Mouse (Mus musculus) intestine, embryonic 16.5 days (tissue): Measurements from ENCODE around the gene Cfap61. TPM values are rescaled to one million over a fixed set of nuclear protein-coding genes. Genes with fewer than 3 reads are reported as not detected.

Experiments
- ATAC-seq: fragments of 200-750 bp; cut with Nextera tagmentation; 2 replicates; pipeline ENCODE4 v1.8.0; 2017; ENCODE audit warnings: moderate TSS enrichment, moderate library complexity
- H3K27ac ChIP-seq: fragments of 300-500 bp; sonication (generic); 2 replicates; pipeline ENCODE4 v1.5.1; 2014; ENCODE audit warnings: mild to moderate bottlenecking, low read length
- H3K27me3 ChIP-seq: fragments of 300-500 bp; sonication (generic); replicated peaks from 2 replicates; pipeline ENCODE4 v1.6.1; 2014; ENCODE audit warnings: low read length, control low read depth, mixed read lengths; ENCODE audit not compliant: control insufficient read depth, insufficient read depth
- H3K36me3 ChIP-seq: fragments of 300-500 bp; sonication (generic); 2 replicates; pipeline ENCODE4 v1.6.1; 2014; ENCODE audit warnings: low read length, control low read depth; ENCODE audit not compliant: control insufficient read depth, insufficient read depth
- H3K4me1 ChIP-seq: fragments of 300-500 bp; sonication (generic); 2 replicates; pipeline ENCODE4 v1.6.1; 2014; ENCODE audit warnings: low read length, control low read depth, mixed read lengths; ENCODE audit not compliant: control insufficient read depth, insufficient read depth
- H3K4me2 ChIP-seq: fragments of 300-500 bp; sonication (generic); 2 replicates; pipeline ENCODE4 v1.6.1; 2014; ENCODE audit warnings: low read depth, low read length, control low read depth
- H3K4me3 ChIP-seq: fragments of 300-500 bp; sonication (generic); 2 replicates; pipeline ENCODE4 v1.5.1; 2014; ENCODE audit warnings: mild to moderate bottlenecking, low read length
- H3K9ac ChIP-seq: fragments of 300-500 bp; sonication (generic); 2 replicates; pipeline ENCODE4 v1.6.1; 2014; ENCODE audit warnings: low read depth, low read length
- H3K9me3 ChIP-seq: fragments of 300-500 bp; sonication (generic); 2 replicates; pipeline ENCODE4 v1.6.1; 2016; ENCODE audit warnings: low read length, control low read depth; ENCODE audit not compliant: control insufficient read depth
- WGBS: fragments of 180-500 bp; shearing (Covaris S2); extraction: QIAGEN DNeasy Blood & Tissue Kit; methylation state at CpG from one replicate; pipeline ENCODE4 v1.1.7; 2014; 5-methylcytosine and 5-hydroxymethylcytosine counted together
- polyA plus RNA-seq: library from polyadenylated mRNA; unstranded; fragments of >200 nt; fragmentation: Nextera tagmentation; extraction: Ambion mirVana; gene quantifications from 2 replicates; pipeline ENCODE4 v1.2.1, GENCODE M21; 2015

The Cfap61 gene
- polyA plus RNA-seq, 1 experiment from 2014 or later, result 0.51 TPM

DNA sequence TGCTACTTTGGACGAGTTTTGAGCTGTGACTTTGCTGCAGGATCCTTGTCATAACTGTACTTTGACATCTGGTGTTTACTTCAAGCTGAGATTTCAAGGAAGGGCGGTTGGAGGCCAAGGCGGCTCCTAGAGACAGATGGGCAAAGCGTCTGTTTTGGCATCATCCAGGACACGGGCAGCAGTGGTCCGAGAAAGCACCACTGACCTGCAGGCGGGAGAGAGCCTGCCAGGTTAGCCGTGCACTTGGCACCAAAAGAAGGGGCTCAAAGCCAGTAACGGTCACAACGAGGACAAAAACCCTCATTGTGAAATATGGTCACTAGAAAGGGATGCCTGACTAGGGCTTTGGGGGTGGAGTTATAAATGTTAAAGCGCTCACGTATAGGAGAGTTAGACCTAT lies 36.2 kb downstream of the Cfap61 start:
- 85% methylated on average over 12 of the region's 12 CpGs for WGBS

DNA sequence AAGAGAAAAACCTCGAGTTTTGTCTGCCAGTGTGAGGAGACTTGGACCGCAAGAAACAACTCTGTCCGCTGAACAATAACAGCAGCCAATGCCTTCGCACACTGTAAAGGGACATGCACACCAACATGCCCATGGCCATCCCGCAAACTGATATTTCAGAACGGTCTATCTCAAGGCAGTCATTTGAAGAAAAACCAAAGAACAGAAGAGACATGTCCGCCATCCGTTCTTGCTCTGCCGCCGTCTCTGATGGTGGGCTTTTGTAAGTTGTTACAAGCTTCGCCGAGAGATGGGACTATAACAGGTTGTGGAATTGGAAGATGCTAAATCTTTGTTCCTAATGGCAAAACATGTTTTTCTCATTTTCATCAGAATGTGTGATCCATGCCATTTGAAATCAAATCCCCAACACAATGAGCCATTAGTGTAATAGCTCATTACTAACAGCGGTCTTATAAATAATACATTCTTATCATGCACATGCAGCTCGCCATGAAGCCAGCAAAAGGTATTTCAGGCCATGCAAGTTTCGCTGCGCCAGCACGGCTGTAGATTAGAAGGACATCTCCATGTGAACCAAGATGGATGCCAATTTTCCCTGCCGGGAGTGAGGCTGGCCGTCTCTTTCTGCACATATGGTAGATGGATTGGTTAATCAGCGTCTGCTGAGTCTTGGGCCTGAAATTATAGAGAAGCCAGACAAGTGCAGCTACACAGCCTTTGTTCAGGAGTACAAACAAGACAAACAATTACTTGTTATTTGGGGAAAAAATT lies 36.8 kb downstream of the Cfap61 start:
- H3K27me3 ChIP-seq, result no peaks in the 10 kb centered on the region
- H3K9ac ChIP-seq, result no peak overlapping the region
- H3K4me3 ChIP-seq, result no peak overlapping the region
- H3K27ac ChIP-seq, result no peak overlapping the region
- WGBS, result 89% methylated on average over 20 of the region's 20 CpGs
- ATAC-seq, result no peak
- H3K36me3 ChIP-seq, result no peaks in the 10 kb centered on the region
- H3K9me3 ChIP-seq, result no peaks in the 10 kb centered on the region
- H3K4me1 ChIP-seq, result no peaks in the 10 kb centered on the region
- H3K4me2 ChIP-seq, result no peak overlapping the region

More for the DNA sequence above, 36.2 kb downstream of the Cfap61 start:
- Histone ChIP-seq H3K9ac (no peak overlapping the region), H3K27me3 (no peaks in the 10 kb centered on the region), H3K4me3 (no peak overlapping the region), H3K4me2 (no peak overlapping the region), H3K27ac (no peak overlapping the region), H3K4me1 (no peaks in the 10 kb centered on the region), H3K36me3 (no peaks in the 10 kb centered on the region), H3K9me3 (no peaks in the 10 kb centered on the region)
- no peak for ATAC-seq

DNA sequence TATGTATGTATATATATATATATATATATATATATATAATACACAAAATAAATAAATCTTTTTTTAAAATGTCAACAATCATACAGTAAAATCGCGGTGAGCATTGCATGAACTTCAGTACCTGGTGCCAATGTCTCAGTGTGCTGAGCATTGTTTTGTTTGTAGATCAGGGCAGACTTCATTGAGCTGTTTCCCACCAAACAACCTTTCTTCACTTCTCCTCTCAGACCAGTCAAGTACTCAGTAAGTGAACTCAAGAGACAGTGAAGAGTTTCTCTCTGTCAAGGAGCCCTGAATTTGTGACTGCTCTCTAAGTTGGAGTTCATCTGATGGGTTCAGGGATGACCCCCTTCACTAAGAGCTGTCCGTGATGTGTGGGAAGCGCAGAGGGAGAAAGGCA lies 38.0 kb downstream of the Cfap61 start:
- Histone ChIP-seq H3K4me3 (no peak overlapping the region), H3K36me3 (no peaks in the 10 kb centered on the region), H3K4me1 (no peaks in the 10 kb centered on the region), H3K9me3 (no peaks in the 10 kb centered on the region), H3K27ac (no peak overlapping the region), H3K4me2 (no peak overlapping the region), H3K9ac (no peak overlapping the region), H3K27me3 (no peaks in the 10 kb centered on the region)
- WGBS, result 77% methylated on average over 4 of the region's 4 CpGs
- no peak for ATAC-seq

DNA sequence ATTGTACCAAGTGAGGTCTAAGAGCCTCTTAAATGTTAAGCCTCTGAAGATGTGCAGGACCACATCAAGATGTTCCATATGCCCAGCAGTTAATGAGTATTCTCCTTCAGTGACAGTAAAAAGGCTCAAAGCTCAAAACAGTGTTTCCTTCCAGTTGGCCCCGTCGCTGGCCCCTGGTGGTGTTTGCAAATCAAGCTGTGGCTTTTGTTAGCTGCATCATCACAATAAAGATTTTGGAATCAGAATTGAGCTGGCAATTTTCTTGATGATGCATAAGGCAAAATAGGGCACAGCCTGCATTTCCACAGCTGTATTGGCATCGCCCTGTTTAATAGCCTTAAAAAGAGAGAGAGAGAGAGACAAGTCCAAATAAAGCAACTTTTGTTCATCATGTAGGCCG lies 45.0 kb downstream of the Cfap61 start:
- no peak for ATAC-seq
- Histone ChIP-seq H3K4me1 (no peaks in the 10 kb centered on the region), H3K4me2 (no peak overlapping the region), H3K27me3 (no peaks in the 10 kb centered on the region), H3K9me3 (no peaks in the 10 kb centered on the region), H3K4me3 (no peak overlapping the region), H3K9ac (no peak overlapping the region), H3K36me3 (no peaks in the 10 kb centered on the region), H3K27ac (no peak overlapping the region)
- WGBS, result 75% methylated on average over 4 of the region's 4 CpGs

DNA sequence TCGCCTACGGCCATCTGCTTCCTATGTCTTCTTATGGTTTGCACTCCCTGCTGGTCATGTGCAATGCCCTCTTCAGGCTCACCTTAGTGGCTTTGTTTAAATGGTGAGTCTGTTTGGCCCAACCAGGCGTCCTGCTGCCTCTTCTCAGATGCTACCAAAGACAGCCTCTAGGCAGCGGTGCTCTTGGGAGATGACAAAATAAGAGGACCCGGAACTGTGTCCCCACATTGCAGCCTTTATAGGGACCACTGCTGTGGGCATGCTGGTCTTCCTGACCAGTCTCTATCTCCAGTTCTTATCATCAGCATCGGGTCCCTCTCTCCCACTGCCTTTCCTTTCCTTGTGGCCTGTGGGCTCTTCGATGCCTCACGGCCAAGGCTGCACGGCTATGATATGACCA lies 46.3 kb downstream of the Cfap61 start:
- 80% methylated on average over 9 of the region's 9 CpGs for WGBS
- no peak overlapping the region for H3K27ac ChIP-seq
- no peak overlapping the region for H3K4me2 ChIP-seq
- H3K9me3 ChIP-seq, result no peaks in the 10 kb centered on the region
- ATAC-seq, result no peak
- no peaks in the 10 kb centered on the region for H3K4me1 ChIP-seq
- H3K27me3 ChIP-seq, result no peaks in the 10 kb centered on the region
- H3K36me3 ChIP-seq, result no peaks in the 10 kb centered on the region
- no peak overlapping the region for H3K9ac ChIP-seq
- no peak overlapping the region for H3K4me3 ChIP-seq

DNA sequence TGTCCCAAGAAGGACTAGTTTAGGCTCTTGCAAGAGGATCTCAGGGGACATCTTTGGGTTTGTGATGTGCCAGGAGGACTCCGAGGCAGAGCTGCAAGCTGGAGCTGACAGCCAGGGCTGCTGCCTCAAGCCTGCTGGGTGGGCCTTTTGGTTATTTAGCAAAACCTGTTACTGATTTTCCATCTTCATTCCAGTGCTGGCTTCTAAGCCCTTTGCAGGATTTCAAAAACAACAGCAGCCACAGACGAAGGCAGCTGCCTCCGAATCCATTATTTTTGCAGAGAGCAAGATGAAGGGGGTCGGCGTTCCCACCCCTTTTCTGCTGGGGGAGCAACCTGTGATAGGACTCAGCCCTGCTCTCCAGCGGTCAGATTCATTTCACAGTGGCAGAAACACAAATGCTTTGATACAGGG lies 47.1 kb downstream of the Cfap61 start:
- no peaks in the 10 kb centered on the region for H3K9me3 ChIP-seq
- H3K27me3 ChIP-seq, result no peaks in the 10 kb centered on the region
- ATAC-seq, result no peak
- H3K4me3 ChIP-seq, result no peak overlapping the region
- H3K4me2 ChIP-seq, result no peak overlapping the region
- H3K9ac ChIP-seq, result no peak overlapping the region
- WGBS, result 55% methylated on average over 6 of the region's 6 CpGs
- no peaks in the 10 kb centered on the region for H3K4me1 ChIP-seq
- no peak overlapping the region for H3K27ac ChIP-seq
- H3K36me3 ChIP-seq, result no peaks in the 10 kb centered on the region

DNA sequence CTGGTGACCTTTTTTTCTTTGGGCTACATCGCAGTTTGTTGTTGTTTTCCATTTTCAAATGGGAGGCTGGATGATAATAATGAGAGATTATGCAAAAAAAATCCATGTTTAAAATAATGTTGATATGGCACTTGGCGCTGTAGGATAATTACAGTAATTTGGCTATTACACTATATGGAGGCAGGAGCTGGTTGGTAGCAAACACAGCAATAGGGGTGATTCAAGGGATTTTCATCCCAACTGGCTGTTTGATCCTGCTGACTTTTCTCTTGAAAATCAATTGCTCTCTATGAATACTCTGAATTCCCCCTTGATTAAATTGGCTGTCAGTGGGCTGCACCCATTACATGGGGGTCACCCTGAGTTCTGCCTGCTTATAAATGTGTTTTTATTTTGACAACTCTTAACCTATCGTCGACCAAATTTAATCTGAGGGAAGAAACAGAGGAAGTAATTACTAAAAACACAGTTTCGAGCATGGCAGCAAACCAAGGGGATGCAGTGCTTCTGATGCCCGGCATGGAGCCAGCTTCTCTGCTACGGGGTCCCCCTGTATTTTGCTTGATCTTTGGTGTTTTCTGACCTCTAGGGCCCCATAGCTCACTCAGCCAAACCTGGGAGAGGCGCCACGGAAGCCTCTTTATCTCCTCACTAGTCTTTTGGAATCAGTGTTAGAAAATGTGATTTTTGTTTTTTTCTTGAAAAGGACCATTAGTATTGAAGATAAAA lies 47.9 kb downstream of the Cfap61 start:
- H3K9me3 ChIP-seq, result no peaks in the 10 kb centered on the region
- no peak overlapping the region for H3K27ac ChIP-seq
- no peak overlapping the region for H3K4me2 ChIP-seq
- no peaks in the 10 kb centered on the region for H3K36me3 ChIP-seq
- H3K9ac ChIP-seq, result no peak overlapping the region
- WGBS, result 72% methylated on average over 9 of the region's 9 CpGs
- H3K27me3 ChIP-seq, result no peaks in the 10 kb centered on the region
- no peak for ATAC-seq
- no peak overlapping the region for H3K4me3 ChIP-seq
- H3K4me1 ChIP-seq, result no peaks in the 10 kb centered on the region

DNA sequence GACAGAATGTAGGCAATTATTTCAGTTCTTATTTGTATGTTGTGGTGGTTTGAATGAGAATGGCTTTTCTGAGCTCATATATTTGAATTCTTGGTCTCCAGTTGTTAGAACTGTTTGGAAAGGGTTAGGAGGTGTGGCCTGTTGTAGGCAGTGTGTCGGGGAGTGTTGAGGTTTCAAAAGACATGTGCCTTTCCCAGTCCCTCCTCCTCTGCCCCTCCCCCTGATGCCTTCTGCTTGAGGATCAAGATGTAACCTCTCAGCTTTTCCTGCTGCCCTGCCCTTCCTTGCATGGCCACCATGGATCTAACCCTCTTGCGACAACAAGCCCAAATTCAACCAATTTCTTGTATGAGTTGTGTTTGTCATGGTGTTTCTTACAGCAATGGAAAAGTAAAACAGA lies 53.2 kb downstream of the Cfap61 start:
- no peaks in the 10 kb centered on the region for H3K4me1 ChIP-seq
- no peaks in the 10 kb centered on the region for H3K36me3 ChIP-seq
- no peak overlapping the region for H3K4me2 ChIP-seq
- no peak overlapping the region for H3K4me3 ChIP-seq
- no peaks in the 10 kb centered on the region for H3K27me3 ChIP-seq
- H3K9ac ChIP-seq, result no peak overlapping the region
- H3K27ac ChIP-seq, result no peak overlapping the region
- H3K9me3 ChIP-seq, result no peaks in the 10 kb centered on the region
- WGBS, result 72% methylated on average over 2 of the region's 2 CpGs
- ATAC-seq, result no peak

DNA sequence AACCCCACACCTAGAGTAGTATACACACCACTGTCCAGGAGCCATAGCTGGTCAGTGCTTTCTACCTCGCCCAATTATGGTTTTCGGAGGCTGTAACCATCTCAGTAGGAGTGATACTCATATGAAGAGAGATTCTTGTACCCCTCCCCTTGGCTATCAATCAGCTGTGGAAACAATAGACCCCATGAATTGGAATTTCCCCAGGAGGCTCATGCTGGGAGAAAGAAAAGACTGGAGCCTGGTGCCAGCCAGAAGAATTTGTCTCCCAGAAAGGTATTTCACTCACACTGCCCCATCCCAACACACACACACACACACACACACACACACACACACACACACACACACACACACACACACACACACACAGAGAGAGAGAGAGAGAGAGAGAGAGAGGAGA lies 55.9 kb downstream of the Cfap61 start:
- no peak for ATAC-seq
- WGBS, result 85% methylated on average over 2 of the region's 2 CpGs

More for the DNA sequence above, 55.9 kb downstream of the Cfap61 start:
- Histone ChIP-seq H3K36me3 (no peaks in the 10 kb centered on the region), H3K4me2 (no peak overlapping the region), H3K9me3 (no peaks in the 10 kb centered on the region), H3K9ac (no peak overlapping the region), H3K4me1 (no peaks in the 10 kb centered on the region), H3K27ac (no peak overlapping the region), H3K4me3 (no peak overlapping the region), H3K27me3 (no peaks in the 10 kb centered on the region)
